Mouse (Mus musculus) hindbrain, embryonic 16.5 days (tissue): ENCODE results near the gene H60b. TPM values are rescaled to one million over a fixed set of nuclear protein-coding genes. Genes with fewer than 3 reads are reported as not detected.
A peak's percentile ranks its signal among the peaks of the same experiment; 100 is the strongest.
"Not testable (repeated sequence)": the region's sequence is repeated elsewhere in the genome, so short reads cannot be mapped to it uniquely, and the experiment has no call there.

Experiments
- ATAC-seq: fragments of 200-750 bp; cut with Nextera tagmentation; 2 replicates; pipeline ENCODE4 v1.8.0; 2017; ENCODE audit warnings: moderate TSS enrichment, moderate library complexity
- H3K27ac ChIP-seq: fragments of 300-500 bp; sonication (generic); 2 replicates; pipeline ENCODE4 v1.5.1; 2014; ENCODE audit warnings: low read depth, mild to moderate bottlenecking, control low read depth, low read length, moderate library complexity
- H3K27me3 ChIP-seq: fragments of 300-500 bp; sonication (generic); replicated peaks from 2 replicates; pipeline ENCODE4 v1.6.1; 2014; ENCODE audit warnings: low read length; ENCODE audit not compliant: control insufficient read depth, insufficient read depth
- H3K36me3 ChIP-seq: fragments of 300-500 bp; sonication (generic); 2 replicates; pipeline ENCODE4 v1.6.1; 2014; ENCODE audit warnings: mild to moderate bottlenecking, low read length, moderate library complexity, mixed read lengths; ENCODE audit not compliant: control insufficient read depth, insufficient read depth
- H3K4me1 ChIP-seq: fragments of 300-500 bp; sonication (generic); 2 replicates; pipeline ENCODE4 v1.6.1; 2014; ENCODE audit warnings: low read depth, low read length; ENCODE audit not compliant: control insufficient read depth, insufficient read depth
- H3K4me2 ChIP-seq: fragments of 300-500 bp; sonication (generic); 2 replicates; pipeline ENCODE4 v1.6.1; 2014; ENCODE audit warnings: mild to moderate bottlenecking, low read length, control low read depth, moderate library complexity
- H3K4me3 ChIP-seq: fragments of 300-500 bp; sonication (generic); 2 replicates; pipeline ENCODE4 v1.5.1; 2014; ENCODE audit warnings: mild to moderate bottlenecking, low read length, control low read depth, moderate library complexity
- H3K9ac ChIP-seq: fragments of 300-500 bp; sonication (generic); 2 replicates; pipeline ENCODE4 v1.6.1; 2014; ENCODE audit warnings: low read depth, mild to moderate bottlenecking, control low read depth, low read length, moderate library complexity
- H3K9me3 ChIP-seq: fragments of 300-500 bp; sonication (generic); 2 replicates; pipeline ENCODE4 v1.6.1; 2014; ENCODE audit warnings: mild to moderate bottlenecking, low read length, moderate library complexity; ENCODE audit not compliant: control insufficient read depth
- WGBS: fragments of 180-500 bp; shearing (Covaris S2); extraction: QIAGEN DNeasy Blood & Tissue Kit; methylation state at CpG from one replicate; pipeline ENCODE4 v1.1.7; 2014; 5-methylcytosine and 5-hydroxymethylcytosine counted together
- polyA plus RNA-seq: library from polyadenylated mRNA; unstranded; fragments of >200 nt; fragmentation: Nextera tagmentation; extraction: Ambion mirVana; gene quantifications from 2 replicates; pipeline ENCODE4 v1.2.1, GENCODE M21; 2015

The H60b gene
- 0.15 and 0.24 TPM in 2 replicates for polyA plus RNA-seq

DNA sequence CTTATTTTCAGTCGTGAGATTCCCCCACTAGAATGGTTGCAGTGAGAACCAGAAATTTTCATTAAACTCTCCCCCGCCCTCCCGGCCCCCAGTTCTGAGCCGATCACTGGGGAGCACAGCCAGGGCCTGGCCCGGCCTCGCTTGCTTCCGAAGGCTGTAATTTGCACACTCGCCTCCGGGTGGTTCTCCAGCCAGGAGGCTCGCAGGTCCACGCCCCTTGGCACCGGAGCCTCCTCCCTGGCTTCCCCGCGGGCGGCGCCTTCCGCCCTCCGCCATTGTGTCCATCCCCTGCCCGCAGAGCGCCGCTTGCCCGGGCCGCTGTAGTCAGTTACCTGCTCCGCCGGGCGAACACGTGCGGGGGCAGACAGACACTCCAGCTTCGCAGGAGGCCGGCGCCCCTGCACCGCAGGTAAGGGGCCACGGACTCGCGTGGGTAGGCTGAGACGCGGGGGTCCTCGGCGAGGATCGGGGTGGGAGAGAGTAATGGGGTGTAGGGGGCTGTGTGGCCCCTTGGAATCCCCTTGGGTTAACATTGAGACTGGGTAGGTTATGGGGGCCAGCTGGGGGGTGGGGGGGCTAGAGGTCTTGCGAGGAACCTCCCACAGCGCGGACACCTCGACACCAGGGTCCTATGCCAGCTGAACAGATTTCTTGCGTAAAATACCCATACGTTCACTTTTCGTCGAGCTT lies at the start of gene H60b, which contains the start of gene Raet1e:
TSS of gene H60b (plus strand) at position 277 of the 690 bp plus-strand sequence.
TSS of gene Raet1e (plus strand) at position 260 of the 690 bp plus-strand sequence.
- H3K9me3 ChIP-seq, H3K4me1 ChIP-seq, H3K9ac ChIP-seq, H3K36me3 ChIP-seq, H3K27ac ChIP-seq: not testable (repeated sequence)
- peak; percentile 73 for ATAC-seq
- WGBS, result under 1% methylated on average over 46 of the region's 48 CpGs
- peaks cover 29% of the 10 kb centered on the region for H3K27me3 ChIP-seq
- H3K4me2 ChIP-seq, result peak within 1 kb of the TSS; percentile 50
- peak within 1 kb of the TSS; percentile 32 for H3K4me3 ChIP-seq

DNA sequence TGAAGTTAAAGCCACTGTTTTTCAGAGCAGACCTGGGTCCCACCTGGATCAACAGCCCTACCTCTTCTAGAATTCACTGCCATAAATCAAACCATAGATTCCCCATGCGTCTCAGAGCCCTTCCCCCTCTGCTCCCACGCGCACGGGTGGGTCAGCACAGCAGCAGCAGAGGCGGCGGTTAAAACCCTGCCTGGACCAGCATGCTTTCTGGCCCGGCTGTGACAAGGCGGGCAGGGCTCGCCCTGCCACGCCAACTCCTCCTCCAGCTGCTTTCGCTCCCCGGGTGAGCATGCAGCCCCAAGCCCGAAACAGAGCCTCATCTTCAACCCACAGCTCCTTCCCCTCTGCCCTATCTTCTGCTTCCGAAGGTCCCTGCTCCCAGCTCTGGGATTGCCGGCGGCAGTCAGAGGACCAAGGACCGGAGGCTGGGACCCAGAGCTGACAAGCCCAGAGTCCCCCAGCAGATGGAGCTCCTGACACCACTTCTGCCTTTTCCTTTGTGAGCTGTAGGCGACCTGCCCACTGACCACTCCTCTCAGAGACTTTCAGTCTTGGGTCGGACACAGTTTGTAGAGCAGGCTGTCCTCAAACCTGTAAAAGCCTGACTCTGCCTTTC lies 17.6 kb upstream of the H60b start:
- ATAC-seq, result peak; percentile 92
- Histone ChIP-seq H3K27ac (no peak overlapping the region), H3K9ac (peak overlapping the region; percentile 66), H3K27me3 (no peaks in the 10 kb centered on the region), H3K4me2 (peak overlapping the region; percentile 66), H3K4me3 (peak overlapping the region; percentile 44), H3K36me3 (no peaks in the 10 kb centered on the region), H3K9me3 (no peaks in the 10 kb centered on the region), H3K4me1 (no peaks in the 10 kb centered on the region)
- WGBS, result 2% methylated on average over 19 of the region's 19 CpGs

DNA sequence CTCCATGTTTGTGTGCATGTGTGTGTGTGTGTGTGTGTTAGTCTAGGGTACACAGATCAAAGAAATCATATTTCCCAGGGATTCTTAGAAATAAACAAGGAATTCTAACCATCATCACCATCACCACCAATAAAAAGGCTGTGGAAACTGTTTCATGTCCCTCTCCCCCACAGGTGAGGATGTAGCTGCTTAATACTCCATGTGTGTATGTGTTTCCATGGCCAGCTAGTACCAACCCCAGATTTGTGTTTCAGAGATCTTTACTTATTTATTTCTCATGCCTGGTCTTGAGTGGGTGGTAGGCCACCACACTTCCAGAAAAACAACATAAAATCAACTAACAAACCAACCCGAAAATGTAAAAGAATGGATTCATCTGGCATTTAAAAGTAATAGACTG lies 16.2 kb upstream of the H60b start:
- not testable (repeated sequence) for H3K27me3 ChIP-seq, ATAC-seq, H3K9ac ChIP-seq, H3K36me3 ChIP-seq, H3K4me2 ChIP-seq, H3K27ac ChIP-seq, H3K9me3 ChIP-seq, H3K4me1 ChIP-seq, H3K4me3 ChIP-seq
- WGBS, result 93% methylated on average over 1 of the region's 1 CpGs

DNA sequence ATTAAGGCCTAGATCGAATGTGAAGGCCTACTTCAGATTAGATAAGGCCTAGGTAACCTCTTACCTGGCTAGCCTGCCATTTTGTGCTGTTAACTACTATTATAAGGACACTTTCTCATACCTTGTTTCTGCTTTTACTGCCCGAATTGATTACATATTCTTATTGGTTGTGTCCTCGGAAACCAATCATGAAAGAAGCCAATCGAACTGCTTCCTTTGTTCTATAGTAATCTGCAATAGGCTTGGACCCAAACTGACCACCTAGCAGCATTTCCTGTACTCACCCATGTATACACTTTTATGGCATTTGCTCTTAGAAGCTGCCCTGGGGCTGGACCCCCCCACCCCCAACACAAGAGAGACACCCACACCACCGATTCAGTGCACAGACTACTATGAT lies 15.5 kb upstream of the H60b start:
- H3K4me2 ChIP-seq, result no peak overlapping the region
- H3K36me3 ChIP-seq, result no peaks in the 10 kb centered on the region
- no peak for ATAC-seq
- 79% methylated on average over 5 of the region's 5 CpGs for WGBS
- no peak overlapping the region for H3K4me3 ChIP-seq
- no peak overlapping the region for H3K27ac ChIP-seq
- H3K9me3 ChIP-seq, result no peaks in the 10 kb centered on the region
- no peak overlapping the region for H3K9ac ChIP-seq
- H3K27me3 ChIP-seq, result no peaks in the 10 kb centered on the region
- no peaks in the 10 kb centered on the region for H3K4me1 ChIP-seq

DNA sequence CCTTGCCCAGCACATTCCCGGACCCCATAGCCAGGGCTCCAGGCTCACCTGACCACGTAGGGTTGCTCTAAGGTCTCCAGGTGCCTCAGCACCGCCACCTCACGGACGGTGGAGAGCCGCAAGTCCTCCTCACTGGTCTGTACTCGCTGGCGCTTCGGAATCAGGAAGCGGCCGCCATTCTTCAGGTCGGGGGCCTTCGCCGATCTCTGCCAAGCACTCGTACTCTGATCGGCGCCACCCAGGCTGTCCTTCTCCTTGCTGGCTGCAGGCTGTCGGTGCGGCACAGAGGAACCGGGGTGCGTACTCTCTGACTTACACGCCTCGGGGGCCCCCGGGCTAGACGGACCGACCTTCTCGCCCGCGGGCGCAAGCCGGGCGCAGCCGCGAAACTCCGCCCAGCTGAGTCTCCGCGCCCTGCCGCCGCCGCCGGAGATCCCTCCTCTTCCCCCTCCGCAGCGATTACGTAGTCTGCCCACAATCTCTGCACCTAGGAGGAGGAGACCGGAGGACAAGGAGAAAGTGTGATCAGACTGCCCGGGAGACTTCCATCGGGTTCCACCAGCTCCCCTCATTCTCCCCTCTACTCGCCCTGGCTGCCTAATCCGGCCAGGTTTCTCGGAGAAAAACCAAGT lies 9.8 kb upstream of the H60b start:
- no peaks in the 10 kb centered on the region for H3K36me3 ChIP-seq
- peaks cover 9% of the 10 kb centered on the region; the same call in 1 of the 2 replicates for H3K4me1 ChIP-seq
- H3K27me3 ChIP-seq, result peaks cover 6% of the 10 kb centered on the region
- peak overlapping the region; percentile 56 for H3K4me3 ChIP-seq
- peak; percentile 73 for ATAC-seq
- H3K9ac ChIP-seq, result peak overlapping the region; percentile 60
- under 1% methylated on average over 29 of the region's 50 CpGs for WGBS
- peak overlapping the region; percentile 86 for H3K4me2 ChIP-seq
- no peaks in the 10 kb centered on the region for H3K9me3 ChIP-seq
- no peak overlapping the region for H3K27ac ChIP-seq

DNA sequence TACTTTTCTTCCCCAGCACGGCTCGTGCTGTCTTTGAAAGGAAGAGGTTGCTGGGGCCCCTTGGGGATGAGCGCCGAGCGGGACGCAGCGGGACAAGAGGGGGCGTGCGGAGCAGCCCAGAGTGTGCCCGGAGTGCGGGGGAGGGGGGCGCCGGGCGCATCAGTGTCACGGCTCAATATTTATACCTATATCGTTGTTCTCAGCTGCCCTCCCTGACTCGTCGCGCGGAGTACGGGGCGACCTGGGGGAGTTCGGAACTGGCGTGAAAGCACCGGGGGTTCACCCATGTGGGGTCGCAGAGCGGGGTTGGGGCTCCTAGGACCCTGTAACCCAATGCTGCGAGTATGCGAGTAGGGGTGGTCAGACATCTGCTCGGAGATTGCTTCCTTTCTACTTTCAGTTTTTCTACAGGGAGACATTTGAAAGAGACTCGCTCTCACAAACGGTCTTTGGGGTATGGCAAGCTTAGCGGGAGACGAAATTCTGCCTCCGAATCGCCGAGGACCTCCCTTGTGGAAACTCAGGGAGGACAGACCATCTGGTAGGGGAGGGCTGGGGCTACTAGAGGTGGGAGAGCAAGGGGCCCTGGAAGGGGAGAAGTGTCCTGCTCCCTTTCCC lies 9.2 kb upstream of the H60b start, which contains the start of gene E030030I06Rik:
TSS of gene E030030I06Rik (minus strand) at position 198 of the 618 bp plus-strand sequence.
- H3K27me3 ChIP-seq, result peaks cover 6% of the 10 kb centered on the region

DNA sequence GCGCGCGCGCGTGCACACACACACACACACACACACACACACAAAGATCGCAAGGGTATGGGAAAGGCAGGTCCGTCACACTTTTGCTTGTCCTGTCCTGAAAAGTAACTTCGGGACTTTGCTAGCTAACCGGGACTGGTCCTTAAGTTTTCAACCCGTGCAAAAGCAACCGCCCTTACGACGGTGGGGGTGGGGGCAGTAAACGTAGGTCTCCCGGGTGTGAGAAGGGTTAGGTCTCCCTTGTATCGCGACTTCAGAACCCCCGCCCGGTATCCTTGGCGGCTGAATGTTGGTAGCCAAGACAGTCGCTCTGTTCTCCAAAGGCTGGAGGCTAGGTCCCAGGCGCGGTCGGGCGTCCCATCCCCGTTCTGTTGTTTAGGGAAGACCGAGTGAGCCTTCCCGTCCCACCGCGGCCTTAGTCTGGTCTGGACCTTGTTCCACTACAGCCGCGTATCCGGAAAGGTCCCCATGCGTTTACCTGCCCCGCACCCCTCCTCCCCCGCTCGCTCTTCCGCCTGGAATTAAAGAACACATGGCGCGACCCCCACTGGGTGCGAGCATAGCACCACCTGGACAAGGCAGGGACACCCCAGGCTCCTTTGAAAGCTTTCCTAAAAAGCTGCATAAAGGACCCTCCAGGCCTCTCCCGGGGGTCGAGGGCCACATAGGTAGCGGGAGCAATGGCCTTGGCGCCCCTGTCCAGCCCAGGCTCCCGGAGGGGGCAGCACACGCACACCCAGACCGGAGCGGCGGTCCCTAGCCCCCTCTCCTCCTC lies 8.5 kb upstream of the H60b start:
- Histone ChIP-seq H3K36me3 (no peaks in the 10 kb centered on the region), H3K4me2 (peak overlapping the region; percentile 86), H3K4me1 (peaks cover 9% of the 10 kb centered on the region; the same call in 1 of the 2 replicates), H3K4me3 (peak overlapping the region; percentile 56), H3K9me3 (no peaks in the 10 kb centered on the region), H3K9ac (no peak overlapping the region), H3K27ac (no peak overlapping the region), H3K27me3 (peaks cover 6% of the 10 kb centered on the region)
- peak; percentile 4; the same call in 1 of the 2 replicates for ATAC-seq
- under 1% methylated on average over 50 of the region's 50 CpGs for WGBS

More for the DNA sequence above, 9.2 kb upstream of the H60b start, which contains the start of gene E030030I06Rik:
- peak within 1 kb of the TSS; percentile 86 for H3K4me2 ChIP-seq
- peak within 1 kb of the TSS; percentile 56 for H3K4me3 ChIP-seq
- H3K36me3 ChIP-seq, result no peaks in the 10 kb centered on the region
- H3K4me1 ChIP-seq, result peaks cover 9% of the 10 kb centered on the region; the same call in 1 of the 2 replicates
- H3K27ac ChIP-seq, result no peak within 1 kb of the TSS
- peak within 1 kb of the TSS; percentile 60 for H3K9ac ChIP-seq
- no peaks in the 10 kb centered on the region for H3K9me3 ChIP-seq
- WGBS, result under 1% methylated on average over 37 of the region's 37 CpGs
- peak; percentile 38; the same call in 1 of the 2 replicates for ATAC-seq

DNA sequence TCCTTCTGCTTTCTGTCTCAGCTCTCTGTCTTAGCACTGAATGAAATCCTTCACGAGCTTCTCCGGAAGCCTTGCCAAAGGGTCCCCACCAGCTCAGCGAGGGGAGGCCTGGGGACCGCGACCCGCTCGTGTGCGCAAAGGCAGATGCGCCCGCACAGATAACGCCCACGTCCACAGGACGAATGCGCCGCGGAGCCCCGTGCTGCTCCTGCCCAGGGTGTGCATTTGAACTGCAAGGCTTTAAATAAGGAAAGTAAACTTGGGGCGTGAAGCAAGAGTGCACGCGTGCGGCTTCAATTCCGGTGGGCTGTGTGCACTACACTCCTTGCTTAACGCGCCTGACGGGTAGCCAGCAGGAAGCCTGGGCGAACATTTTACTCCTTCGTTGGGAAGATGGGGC lies 7.8 kb upstream of the H60b start:
- H3K27me3 ChIP-seq, result peaks cover 12% of the 10 kb centered on the region
- no peaks in the 10 kb centered on the region for H3K36me3 ChIP-seq
- WGBS, result under 1% methylated on average over 27 of the region's 27 CpGs
- H3K4me3 ChIP-seq, result no peak overlapping the region
- no peak overlapping the region for H3K27ac ChIP-seq
- no peaks in the 10 kb centered on the region for H3K9me3 ChIP-seq
- ATAC-seq, result no peak
- H3K9ac ChIP-seq, result no peak overlapping the region
- H3K4me1 ChIP-seq, result peaks cover 9% of the 10 kb centered on the region; the same call in 1 of the 2 replicates
- H3K4me2 ChIP-seq, result peak overlapping the region; percentile 86
